Mouse (Mus musculus) heart, adult 18-20 months (tissue): Measurements from ENCODE around the gene Zfp275. TPM values are rescaled to one million over a fixed set of nuclear protein-coding genes. Genes with fewer than 3 reads are reported as not detected.
"Not testable (repeated sequence)": the region's sequence is repeated elsewhere in the genome, so short reads cannot be mapped to it uniquely, and the experiment has no call there.

Source experiments
- DNase-seq, 2 experiments: peaks; one replicate each; pipeline ENCODE4 v3.0.0; 2021 to 2022; ENCODE audit warnings: mixed read lengths in 1 of 2
- long read RNA-seq, 2 experiments: library from polyadenylated mRNA; stranded (forward); transcript quantifications; one replicate each; pipeline ENCODE4 v2.0.0; 2021
- total RNA-seq, 2 experiments: library from RNA; stranded (reverse); gene quantifications; 2 replicates each; pipeline ENCODE4 v1.2.3; 2021

The Zfp275 gene
- total RNA-seq, result 1 to 10 TPM; 5.6 to 6.6 TPM
- long read RNA-seq, experiment 1, full-length matches to known transcripts, result 1 of 2 reads
- long read RNA-seq, experiment 1, partial matches to known transcripts, result 0 of 2 reads
- long read RNA-seq, experiment 1, other reads (novel, unspliced or antisense), result 1 of 2 reads
- long read RNA-seq, experiment 2, partial matches to known transcripts, result 0 of 1 reads
- long read RNA-seq, experiment 2, other reads (novel, unspliced or antisense), result 1 of 1 reads

DNA sequence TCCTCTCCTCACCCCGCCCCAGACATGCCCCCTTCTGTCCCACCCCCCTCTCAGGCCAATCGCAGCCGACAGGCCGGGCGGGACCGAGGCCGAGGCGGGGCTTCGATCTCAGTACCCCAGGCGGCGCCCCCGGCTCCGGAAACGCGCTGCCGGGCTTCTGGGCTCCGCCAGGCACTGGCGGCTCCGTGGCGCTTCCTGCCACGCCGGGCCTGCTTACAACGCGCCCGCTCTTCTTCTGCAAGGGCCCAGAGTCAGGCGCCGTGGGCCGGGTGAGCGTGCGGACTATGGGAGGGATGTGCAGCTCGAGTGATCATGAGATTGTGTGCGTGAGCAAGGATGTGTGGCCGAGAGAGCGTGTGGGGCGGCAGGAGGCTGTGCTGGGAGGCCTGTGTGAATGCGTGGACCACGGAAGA is at the start of gene Zfp275:
Zfp275 (plus strand) TSS at position 139 of the 413 bp plus-strand sequence.
- DNase-seq, result peak; percentile 75 to 89

DNA sequence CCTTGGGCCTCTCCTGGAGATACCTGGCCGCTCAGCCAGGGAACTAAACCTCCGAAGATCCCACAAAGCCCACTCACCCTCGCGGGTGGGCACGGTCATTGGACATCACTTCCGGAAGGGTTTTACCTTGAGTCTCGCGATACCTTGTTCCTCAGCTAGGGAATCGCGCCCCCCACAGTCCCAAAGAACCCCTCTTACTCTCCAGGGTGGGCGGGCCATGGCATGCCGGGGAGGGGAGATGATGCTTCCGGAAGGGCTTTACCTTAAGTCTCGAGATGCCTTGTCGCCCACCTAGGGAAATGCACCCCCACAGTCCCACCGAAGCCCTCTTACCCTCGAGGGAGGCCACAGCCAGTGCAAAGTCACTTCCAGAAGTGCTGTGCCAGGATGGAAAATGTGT is 49.5 kb upstream of the Zfp275 start, which contains the start of the genes Xlr5a and Xlr5c:
Xlr5a (minus strand) TSS at position 101 of the 400 bp plus-strand sequence.
Xlr5c (minus strand) TSS at position 101 of the 400 bp plus-strand sequence.
- DNase-seq, result not testable (repeated sequence)

DNA sequence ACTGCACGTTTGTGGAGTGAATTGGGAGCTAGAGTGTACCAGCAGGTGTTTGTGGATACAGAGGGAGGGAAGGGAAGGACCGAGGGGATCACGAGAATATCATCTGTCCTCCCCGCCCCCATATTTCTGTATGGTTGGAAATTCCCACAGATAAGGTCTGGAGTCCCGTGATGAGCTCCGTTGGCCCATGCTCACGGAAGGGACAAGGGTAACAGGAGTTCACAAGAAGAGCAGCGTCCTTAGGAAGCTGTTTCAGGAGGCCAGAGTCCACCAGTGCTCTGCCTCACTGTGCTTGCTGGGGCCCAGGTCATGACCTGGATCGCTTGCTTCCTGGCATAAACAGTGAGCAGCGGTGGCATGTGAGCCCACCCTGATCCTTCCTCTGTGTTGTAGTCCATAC is 46.7 kb upstream of the Zfp275 start:
- not testable (repeated sequence) for DNase-seq

DNA sequence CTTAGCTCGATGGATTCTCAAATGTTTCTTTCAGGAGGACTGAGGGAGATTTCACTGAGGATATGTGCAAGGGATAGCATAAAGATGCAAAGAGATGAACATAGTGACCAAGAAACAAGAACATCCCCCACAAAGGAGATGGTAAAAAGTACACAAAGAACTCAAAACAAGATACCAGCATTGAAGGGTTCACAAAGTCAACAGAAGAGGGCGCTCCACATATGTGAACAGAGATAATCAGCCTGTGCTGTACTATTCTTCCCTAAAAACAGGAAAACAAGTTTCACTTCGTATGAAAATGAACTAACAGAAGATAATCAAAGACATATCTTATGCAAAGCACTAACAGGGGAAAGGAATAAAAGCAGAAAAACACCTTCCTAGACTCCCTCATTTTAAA is 29.9 kb upstream of the Zfp275 start:
- peak; percentile 12 to 56 for DNase-seq

DNA sequence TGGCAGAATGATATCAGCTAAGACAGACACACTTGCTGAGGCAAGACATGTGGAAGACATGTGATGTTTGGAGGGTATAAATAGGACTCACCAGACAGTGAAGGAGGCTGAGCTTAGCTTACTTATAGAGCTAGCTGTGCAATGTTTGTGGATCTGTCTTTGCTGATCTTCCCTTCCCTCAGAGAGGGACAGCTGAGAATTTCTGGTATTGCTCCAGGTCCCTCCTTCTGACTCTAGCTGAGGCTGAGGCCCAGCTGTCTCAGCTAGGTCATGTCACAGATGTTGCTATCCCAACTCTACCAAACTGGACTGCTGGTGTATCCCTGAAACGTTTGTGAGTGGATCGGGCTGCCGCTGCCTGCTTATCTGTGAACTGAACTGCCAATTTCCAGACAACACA is 21.4 kb upstream of the Zfp275 start:
- DNase-seq, result no peak

DNA sequence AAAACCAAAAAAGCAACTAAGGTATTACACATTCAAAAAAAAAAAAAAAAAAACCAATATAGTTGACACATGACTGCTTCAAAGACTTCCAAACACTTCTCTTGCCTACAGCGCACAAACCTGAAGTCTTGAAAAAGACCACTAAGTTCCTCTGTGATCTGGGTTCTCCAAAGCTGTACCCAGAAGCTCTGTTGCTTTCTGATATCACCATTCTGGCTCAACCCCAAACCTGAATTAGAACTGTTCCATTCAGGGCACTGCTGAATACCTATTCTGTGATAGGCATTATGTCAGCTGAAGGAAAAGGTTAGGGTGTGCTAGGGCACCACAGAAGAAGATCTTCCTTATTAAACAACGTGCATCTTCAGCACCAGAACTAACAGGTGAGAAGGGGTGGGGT is 15.2 kb upstream of the Zfp275 start:
- DNase-seq, result no peak

DNA sequence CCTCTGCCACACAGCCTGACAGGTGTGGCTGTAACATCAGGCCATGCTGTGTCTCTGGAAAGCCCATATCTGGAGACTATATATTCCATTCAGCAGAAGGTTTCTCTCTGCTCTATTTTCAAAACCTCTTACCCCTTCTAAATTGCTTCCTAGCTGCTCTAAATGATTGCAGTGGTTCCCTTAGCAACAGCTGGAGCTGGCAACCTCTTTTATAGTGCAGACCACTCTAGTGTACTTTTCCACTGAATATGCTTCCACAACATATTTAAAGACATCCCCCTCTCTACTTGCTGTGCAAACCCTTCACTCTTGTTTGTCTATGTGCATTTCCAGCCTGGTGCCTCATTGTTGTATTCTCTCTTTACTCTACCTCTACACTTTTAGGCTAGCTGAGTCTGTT is 8.9 kb upstream of the Zfp275 start:
- DNase-seq, result no peak

DNA sequence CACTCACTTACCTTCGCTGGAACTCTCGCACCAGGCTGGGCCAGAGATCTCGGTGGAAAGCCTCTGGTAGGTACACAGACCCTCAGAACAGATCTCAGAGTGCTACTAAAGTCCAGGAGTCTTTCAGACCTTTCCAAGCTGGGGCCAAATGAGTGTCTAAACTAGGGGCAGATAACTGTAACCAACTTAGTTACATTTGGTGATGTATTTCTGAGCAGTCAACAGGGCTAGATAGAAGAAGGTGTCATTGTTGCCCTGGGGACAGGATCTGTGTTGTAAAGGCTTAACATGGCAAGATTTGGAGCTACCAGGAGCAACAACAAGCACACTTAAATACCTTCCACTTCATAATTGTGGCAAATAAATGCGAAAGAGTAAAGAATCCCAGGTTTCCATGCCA is 5.7 kb upstream of the Zfp275 start, which contains the start of gene Gm45015:
Gm45015 (minus strand) TSS at position 101 of the 400 bp plus-strand sequence.
- DNase-seq, result no peak

DNA sequence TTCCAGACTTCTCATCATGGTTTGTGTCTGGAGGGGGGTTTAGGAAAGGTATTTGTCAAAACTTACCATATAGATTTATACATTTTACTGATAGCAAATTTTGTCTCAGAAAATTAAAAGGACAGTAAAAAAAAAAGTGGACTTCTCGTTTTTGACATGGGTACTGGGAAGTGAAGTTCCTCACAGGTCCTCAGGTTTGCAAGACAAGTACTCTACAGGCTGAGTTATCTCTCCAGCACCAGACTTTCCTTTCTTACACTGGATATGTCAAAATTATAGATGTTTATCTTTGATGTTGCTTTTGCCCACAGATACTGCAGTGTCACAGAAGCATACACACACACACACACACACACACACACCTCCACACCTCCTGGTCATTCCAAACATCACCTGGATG is 948 bp upstream of the Zfp275 start:
- no peak for DNase-seq

DNA sequence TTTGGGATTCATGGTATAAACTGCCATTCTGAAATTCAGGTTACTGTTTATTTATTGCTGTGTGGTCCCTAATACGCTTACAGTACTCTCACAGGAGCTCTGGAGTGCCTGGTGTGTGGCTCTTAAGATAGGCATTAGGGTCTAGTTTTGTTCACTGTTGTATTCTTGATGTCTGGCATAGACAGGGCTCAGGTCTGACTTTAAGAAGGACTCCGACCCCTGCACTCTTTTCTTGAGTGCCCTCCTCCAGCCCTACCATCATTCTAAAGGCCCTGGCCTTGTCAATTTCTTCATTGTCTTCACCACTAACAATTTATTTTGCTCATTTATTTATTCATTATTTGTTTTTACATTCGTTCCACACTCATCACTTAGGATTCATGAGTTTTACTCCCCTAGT is 353 bp upstream of the Zfp275 start:
- DNase-seq, result no peak

DNA sequence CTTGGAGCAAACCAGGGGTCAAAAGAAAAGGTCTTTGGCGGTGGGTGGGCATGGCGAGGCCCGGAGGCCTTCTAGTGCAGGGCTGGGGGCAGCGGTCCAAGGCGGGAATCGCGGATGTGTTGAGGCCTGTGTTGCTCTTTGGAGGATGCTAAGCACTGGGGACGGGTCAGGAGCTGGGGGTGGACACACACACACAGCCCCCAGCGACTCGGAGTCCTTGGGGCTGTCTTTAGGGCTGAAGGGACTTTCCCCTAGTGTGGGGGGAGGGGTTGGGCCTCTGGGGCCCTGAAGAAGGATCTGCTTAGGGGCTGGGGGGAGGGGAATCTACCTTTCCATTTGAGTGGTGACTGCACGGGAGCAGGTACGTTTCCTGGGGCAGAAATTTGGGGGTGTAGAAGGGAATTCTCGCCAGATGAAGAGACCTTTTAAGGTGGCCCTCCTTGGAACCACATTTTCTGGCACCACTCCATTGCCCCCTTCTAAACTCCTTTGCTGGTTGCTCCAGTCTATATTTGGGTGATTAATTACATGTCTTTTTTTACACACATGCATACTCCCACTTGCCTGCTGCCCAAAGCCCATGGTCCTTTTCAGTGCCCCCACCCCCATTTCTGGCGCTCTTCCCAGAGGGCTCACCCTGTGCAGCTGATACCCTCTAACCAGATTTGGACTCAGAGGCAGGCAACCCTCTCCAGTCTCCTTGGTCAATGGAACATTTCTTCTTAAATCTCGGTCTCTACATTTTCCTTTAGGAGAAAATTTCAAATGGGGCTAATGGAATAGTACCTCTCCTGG is 717 bp downstream of the Zfp275 start:
- peak in 1 of 2 experiments; percentile 7 for DNase-seq

DNA sequence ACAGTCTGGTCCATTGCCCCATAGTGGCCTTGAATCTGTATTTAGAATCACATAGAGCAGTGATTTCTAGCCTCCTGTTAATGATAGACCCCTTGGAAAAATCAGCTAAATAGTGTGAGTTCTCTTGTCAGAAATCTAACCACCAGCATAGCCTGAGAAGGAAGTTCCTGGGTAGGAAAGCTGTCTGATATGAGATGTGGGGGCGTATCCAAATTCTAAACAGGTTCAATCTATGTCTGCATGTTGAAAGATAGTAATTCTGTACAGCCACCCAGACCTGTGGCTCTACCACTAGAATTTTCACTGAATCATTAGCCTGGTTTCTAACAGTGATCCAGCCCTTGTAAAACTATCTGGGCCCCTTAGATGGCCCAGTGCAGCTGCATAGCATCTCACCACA is 1.4 kb downstream of the Zfp275 start:
- no peak for DNase-seq

DNA sequence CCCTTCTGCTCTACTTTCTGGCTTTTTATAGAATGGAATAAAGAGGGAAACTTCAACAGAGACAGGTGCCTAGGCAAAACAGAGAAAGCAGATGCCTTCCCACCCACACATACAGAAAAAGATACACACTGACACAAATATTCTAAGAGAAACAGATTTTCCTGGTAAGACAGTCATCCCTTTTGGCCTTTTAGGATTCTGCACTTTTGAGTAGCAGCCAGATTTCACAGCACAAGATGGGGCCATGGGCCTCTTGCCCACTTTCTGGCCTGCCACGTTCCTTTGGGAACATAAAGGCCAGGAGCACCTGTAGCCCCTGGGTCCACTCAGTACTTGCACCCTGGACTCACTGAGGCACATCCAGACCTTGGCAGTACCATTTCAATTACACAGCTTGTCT is 1.9 kb downstream of the Zfp275 start:
- no peak for DNase-seq

DNA sequence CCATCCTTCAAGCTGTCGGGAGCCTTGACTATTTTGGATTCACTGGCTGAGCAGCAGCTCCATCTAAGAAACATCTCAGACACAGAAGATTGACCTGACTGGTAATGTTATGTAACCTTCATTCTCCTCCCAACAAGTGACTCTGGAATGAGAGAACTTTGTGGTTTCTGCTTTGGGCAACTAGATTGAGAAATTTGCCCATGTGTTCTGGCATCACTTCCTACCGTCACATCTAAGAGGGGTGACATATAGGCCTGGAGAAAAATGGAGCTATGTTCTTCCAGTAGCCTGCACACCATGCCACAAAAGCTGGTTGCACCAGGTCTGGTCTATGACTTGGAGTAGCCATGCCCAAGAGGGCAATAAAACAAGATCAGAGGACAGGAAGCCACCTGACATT is 13.7 kb downstream of the Zfp275 start:
- no peak for DNase-seq

DNA sequence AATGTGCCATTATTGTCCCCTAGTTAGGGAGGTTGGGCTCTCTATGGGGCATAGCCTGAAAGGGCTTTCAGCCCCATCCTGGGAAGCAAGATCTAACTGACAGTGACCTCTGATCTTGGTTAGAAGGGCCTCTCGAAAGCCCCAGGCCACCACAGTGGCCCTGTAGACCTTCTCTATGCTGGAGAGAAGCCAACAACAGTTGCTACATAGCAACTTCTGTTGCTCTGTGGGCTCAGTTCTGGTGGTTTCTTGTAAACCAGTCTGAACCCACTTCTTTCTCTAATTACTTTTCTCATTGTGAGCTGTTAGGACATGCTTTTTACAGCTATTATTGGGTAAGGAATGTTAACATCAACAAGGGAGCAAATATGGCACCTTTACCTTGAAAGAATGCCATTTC is 14.3 kb downstream of the Zfp275 start:
- DNase-seq, result no peak

DNA sequence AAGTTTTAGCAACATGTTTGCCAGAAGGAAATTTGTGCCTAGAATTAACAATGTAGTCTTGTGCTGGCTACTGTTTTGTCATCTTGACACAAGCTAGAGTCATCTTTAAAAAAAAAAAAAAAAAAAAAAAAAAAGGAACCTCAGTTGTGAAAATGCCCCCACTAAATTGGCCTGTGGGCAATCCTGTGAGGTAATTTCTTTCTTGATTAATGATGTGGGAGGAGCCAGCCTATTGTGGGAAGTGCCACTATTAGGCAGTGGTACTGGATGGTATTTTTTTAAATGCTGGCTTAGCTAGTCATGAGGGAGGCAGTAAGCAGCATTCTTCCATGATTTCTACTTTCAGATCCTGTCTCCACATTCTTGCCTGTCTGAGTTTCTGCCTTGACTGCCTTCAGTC is 20.9 kb downstream of the Zfp275 start:
- no peak for DNase-seq

DNA sequence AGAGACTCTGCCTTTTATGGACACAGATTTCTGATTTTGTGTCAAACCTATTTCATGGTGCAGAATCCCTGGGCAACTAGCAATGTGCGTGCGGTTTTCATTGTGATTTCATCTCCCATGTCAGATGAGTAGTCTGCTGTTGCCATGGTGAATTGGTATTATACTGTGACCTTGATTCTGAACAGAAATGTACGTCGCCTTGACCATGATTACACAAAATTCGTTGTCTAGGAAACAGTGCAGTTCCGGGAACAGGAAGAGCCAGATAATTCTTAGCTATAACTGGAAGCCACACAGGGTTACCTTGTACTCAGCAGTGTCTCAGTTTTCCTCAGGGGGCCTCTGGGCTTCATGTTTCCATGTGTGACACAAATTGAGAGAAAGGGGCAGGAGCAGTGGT is 42.0 kb downstream of the Zfp275 start:
- no peak for DNase-seq

DNA sequence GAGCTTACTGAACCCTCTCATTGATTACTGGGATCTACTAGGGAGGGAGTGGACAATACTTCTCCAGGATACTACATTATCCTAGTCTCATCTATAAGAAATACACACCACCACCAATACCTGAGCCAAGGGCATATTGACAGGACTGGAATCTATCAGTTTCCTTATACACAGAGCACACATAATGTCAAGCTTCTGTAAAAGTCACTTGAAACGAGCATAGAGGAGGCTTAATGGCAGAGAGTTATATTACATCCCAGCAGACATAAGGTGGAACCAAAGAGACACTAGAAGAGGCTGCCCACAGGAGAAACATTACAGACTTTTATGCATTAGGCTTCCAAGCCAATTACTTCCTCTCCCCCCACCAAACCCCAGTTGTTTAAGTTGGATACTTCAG is 42.5 kb downstream of the Zfp275 start:
- DNase-seq, result no peak

DNA sequence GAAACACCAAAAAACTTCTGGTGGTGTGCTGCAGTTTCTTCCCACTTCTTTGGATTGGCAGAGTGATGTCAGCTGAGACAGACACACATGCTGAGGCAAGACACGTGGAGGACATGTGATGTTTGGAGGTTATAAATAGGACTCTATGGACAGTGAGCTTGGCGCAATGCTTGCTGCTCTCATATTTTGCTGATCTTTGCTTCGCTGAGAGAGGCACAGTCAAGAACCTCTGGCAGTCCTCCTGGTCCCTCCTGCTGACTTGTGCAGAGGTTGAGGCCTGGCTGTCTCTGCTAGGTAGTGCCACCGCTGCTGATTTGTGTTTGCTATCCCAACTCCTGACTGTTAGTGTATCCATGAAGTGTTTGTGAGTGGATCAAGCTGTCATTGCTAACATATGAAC is 49.1 kb downstream of the Zfp275 start:
- DNase-seq, result peak in 1 of 2 experiments; percentile 6

DNA sequence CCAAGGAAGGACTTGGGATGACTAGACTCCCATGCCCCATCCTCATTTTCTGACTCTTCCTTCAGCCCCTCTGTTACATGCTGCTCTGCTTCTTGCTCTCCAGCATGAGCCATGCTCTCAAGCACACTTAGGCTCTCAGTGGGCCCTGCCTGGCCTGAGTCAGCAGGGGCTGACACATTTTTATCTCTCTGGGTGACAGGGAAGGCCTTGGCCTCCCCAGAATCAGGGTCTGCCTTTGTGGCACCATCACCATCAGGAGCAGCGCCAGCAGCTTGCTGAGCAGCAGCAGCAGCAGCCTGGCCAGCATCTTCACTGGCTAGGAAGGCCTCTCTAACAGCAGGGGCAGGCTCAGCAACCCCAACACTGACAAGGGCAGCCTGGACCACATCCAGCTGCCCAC is 54.0 kb downstream of the Zfp275 start:
- DNase-seq, result no peak

DNA sequence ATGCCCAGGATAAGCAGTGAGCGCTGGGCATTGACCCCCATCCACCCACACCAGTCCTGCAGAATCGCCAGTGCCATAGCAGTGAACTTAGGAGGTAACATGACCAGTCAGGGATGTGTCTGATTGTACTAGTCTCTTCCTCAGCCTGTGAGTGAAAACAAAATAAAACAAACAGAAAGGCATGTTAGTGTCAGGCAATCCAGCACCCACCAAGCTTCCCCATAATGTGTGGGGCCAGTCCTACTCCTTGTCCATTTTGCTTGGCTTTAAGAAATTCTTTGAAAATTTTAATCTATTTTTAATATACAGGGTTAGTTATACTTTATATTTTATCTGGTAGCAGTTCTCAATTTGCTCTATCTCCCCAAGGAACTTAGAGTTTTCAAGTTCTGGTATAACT is 56.2 kb downstream of the Zfp275 start, which contains the start of gene Gm18336:
Gm18336 (minus strand) TSS at position 101 of the 400 bp plus-strand sequence.
- DNase-seq, result not testable (repeated sequence)

DNA sequence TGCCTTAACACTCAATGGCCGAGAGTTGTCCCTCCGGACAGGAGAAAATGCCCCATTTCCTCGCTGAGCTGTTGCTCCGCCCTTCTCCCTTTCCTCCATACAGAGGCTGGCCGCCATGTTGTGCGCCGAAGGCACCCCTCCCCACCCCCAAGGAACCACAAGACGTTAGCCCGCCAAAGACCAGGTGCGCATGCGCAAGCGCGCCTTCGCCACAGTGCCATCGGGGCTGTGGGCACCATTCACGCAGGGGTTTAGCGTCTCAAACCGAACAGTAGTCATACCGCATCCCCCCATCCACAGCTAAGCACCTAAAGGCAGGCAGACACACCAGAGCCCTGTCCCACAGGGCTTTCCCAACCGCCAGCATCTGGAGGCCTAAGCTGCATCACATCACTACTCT is 58.5 kb downstream of the Zfp275 start:
- no peak for DNase-seq

DNA sequence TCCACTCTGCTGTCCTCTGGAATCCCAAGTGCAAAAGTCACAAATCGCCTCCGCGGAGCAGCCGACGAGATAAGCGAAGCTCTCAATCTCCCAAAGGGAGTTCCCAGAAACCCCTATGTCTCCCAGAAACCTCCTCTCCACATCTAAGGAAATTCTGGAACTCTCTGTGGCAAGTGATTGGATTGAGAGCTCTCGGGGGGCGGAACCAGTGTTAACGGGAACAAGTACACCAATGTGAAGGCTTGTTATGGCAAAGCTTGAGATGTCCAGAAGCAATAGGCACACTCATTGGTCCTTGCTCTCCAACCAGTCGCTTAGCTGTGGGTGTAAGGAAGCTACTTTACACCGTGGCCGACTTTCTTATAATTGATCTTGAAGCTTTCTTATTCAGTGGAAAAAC is 59.2 kb downstream of the Zfp275 start:
- no peak for DNase-seq
